Mouse (Mus musculus) lung, postnatal 4 days (tissue): Measurements from ENCODE around the gene Wnt7a.

ENCODE experiments used
- DNase-seq, 2 experiments: peaks; one replicate each; pipeline ENCODE4 v3.0.0; 2021

The Wnt7a gene

DNA sequence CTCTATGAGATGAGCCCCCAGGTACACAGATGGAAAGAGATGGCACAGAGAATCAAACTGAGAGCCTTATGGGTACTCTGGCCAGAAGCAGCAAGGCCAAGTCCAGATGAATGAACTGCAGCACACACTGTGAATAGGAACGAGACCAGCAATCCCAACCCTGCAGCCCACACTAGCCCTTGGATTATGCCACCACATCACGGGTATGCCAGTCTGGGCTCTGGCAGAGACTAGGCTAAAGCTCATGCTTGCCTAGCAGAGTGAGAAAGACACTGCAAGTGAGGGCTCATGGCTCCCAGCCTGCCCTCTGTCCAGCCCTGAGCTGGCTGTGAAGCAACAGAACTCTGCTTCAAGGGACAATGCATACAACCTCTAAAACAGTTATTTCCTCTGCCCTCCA, 26.7 kb downstream of the Wnt7a start:
- DNase-seq, result no peak

DNA sequence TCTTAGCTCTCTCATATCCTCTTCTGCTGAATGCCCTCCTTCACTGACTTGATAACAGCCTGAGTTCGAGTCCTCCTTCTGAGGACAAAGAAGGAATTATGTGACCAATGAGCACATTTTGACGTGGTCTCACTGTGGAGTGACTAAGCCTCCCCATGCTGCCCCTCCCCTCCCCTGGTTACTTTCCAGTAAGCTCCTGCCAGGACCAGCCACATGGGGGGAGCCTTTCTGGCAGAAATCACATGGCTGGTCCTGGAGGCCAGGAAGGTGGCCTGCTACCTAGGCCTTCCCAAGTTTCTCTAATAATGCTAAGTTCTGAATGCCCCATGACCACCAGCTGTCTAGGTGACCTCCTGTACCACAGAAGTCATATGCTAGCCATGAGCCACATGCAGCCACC, 27.3 kb downstream of the Wnt7a start:
- DNase-seq, result no peak

DNA sequence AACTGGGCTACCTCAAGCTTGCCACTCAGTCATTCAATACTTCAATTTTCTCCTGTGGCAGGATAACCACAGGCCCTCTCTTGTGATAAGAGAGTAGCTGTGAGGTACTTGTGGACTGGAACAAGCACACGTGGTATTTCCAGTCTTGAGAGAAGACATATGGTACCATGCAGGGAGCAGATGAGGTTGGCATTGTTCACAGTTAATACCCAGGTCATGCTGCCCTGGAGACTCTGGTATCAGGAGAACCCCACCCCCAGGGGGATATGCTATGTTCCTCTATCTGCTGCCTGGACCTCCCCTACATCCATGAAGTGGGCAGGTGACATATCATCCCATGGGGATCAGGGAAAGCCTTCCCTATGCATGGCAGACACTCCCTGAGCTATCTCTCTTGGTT, 27.9 kb downstream of the Wnt7a start:
- DNase-seq, result no peak

DNA sequence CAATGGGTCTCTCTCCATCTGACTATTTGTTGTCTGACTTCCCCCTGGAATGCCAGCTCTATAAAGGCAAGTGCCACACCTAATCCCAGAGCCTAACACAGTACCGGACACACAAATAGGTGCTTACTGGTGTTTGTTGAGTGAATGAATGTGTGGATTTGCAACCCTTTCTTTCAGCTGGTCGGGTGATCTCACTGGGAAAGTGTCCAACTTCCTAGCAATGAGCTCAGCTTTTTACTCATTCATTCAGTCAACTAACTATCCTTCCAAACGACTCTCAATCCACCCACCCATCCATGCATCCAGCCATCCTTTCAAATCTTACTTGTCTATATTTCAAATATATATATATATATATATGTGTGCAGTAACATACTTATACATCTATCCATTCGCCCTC, 31.3 kb downstream of the Wnt7a start:
- DNase-seq, result no peak

DNA sequence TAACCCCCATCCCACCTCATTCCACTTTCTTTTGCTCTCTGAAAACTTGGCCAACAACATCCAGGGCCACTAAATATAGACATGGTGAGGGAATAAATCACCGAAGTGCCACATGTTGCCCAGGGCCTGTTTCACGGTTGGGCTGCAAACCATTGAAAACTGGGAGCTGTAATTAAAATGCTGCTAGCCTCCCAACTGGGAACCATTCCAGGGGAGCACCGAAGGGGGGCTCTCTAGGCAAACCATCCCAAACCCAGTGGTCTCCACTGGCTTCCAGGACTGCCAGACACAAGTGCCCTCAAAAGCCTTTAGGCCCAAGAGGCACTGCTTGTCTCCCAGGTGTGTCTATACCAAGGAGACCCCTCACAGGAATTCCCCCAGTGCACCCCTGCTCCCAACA, 31.9 kb downstream of the Wnt7a start:
- DNase-seq, result no peak

DNA sequence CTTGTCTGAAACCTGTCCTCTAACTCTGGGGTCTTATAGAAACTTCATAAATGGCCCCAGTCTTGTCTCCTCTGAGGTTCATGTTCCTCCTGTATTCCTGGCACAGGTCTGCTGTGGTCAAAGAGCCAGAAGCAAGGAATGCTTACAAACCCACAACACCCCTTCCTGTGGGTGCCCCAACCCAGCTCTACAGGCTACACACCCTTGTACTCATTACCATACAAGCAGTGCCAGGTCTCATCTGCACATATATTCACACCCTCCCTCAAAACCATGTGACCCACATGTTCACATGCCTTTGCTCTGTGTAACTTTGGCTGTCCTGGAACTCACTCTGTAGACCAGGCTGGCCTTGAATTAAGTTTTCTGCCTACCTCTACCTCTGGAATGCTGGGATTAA, 38.2 kb downstream of the Wnt7a start:
- DNase-seq, result no peak

DNA sequence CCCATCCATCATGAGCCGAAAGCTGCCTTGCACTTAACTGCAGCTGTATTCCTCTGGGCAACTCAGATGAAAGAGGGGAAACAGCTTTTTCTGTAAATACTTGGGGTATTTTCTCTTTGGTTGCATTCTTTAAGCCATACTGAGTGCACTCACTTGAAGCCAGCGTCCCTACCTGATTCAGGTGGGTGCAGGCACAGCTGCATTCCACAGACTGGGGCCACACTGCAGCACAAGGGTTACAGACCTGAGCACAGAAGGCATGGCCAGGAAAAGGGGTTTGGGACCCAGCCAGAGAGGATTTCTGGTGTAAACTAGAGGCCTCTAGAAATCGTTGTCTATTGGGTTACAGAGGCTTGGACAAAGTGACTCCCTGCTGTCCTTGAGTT, 38.6 kb downstream of the Wnt7a start:
- DNase-seq, result no peak

DNA sequence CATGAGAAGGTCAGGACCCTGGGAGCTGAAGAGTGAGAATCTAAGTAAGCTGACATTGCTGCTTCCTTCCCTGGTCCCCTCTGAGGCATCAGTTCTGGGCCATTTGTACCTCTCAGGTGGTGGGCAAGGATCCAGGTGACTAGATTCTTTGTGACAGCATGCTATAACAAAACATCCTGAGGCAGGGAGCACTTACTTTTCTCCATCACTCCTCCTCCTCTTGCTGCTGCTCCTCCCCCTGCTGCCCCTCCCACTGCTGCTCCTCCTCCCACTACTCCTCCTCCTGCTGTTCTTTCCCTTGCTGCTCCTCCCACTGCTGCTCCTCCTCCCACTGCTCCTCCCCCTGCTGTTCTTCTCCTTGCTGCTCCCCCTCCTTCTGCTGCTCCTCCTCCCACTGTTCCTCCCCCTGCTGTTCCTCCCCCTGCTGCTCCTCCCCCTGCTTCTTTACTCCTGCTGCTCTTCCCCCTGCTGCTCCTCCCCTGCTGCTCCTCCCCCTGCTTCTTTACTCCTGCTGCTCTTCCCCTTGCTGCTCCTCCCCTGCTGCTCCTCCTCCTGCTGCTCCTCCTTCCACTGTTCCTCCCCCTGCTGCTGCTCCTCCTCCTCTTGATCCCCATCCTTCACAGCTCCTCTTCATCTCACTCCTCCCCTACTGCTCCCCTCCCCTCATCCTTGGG, 39.1 kb downstream of the Wnt7a start:
- DNase-seq, result no peak

DNA sequence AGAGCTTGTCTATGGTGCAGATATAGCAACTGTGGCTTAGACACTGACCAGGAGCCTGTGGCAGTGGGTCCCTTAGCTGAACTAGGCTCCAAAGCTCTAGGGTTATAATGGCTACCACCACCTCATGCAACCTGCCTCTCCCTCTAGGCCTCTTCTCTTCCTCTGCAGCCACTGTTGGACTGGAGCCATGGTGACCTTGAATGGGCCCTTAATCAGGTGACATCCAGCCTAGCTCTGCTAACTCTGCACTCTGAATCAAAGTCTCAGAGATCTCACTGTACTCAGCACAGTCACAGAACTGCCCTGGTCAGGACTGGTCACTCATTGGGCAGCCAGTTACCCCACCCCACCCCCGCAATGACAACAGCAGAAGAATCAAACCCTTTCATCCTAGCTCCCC, 44.4 kb downstream of the Wnt7a start:
- peak in 1 of 2 experiments; percentile 19 for DNase-seq

DNA sequence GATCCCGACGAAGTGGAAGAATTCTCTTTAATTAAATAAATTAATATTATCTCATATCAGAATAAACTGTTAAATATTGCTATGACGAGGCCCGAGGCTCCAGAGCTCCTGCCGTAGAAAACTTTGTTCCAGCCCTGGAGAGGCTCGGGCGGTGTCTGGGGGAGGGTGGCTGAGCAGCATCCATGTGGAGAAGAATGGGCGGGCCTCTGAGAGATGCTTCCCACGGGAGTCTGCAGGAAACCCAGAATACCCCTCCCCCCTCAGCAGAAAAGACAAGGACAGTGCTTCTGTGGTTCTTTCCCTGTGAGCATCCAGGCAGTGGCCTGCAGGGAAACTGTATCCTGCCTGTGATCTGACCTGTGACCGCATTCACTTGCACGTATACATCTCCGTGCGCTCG, 45.7 kb downstream of the Wnt7a start:
- DNase-seq, result no peak

DNA sequence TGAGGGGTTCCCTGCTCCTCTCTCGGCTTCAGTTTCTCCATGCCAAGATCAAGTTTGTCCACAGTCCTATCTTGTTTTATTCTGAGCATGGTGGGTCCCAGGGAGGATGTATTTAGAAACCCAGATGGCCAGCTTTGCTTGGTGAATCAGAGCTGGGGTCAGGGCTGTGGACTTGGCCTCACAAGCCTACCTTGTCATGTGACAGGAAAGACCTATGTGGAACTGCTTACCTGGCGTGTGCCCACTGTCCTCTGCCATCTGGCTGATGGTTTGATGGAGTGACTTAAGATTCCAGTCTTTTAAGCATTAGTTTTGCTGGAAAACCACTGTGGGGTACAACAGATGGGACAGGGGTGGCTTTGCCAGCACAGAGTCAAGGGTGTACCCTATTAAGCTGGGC, 48.4 kb downstream of the Wnt7a start:
- no peak for DNase-seq

DNA sequence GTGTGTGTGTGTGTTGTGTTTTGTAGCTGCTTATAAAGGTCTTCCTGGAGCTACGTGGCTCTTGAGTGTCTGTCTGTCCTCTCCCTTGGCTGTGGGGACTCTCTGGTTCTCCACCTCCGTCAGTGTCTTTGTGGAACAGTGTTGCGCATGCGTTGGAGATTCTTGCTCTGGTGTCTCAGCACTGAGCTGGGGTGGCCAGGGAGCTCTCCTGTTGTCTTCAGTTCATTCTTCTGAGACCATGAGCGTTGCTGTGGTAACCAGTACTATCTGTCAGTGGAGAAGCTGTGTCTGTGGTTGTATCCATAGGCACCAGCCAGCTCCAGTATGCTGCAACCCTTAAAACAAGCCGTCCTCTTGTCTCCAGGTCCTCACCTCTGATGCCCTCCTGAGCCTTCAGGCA, 50.2 kb downstream of the Wnt7a start:
- DNase-seq, result no peak

DNA sequence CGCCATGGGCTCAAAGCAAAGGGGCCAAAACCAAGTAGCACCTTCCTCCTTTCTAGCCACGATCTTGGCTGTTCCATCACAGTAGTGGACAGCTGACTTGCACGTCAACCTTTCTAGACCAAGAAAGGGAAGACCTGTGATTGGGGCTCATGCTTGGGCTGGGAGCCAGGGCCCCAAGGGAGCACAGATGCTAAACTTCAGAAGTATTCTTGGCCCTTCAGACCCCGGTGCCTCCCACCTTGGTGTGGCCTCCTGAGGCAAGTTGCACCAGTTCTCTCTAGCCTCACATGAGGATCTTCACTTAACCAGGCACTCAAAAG, 50.8 kb downstream of the Wnt7a start:
- no peak for DNase-seq

DNA sequence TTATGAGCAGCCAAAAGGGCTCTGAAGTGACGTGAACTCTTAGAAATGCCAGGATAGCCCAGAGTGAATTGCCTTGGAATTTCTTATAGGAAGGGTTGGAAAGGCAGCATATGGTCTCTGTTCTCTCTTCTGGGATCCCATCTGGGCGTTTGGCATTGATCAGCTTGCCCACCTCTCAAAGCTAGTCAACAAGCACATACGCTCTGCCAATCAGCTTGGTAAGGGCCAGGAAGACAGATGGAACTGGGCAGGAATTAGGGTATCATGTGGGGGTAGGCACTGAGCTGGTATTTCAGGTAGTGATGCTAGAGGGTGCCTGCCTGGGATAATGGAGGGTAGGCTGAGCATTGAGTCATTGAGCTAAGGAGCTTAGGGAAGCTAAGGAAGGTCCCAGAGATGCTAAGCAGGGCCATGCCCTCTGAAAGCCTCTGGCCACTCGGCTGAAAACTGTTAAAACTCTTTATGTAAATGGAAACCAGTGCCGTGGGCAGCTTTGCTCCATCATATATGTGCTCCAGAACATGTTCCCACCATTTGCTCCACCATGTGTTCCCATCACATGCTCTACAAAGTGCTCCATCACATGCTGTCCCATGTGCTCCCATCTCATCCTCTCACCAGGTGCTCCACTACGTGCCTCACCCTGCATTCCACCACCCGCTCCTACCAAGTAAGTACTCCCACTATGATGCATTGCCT, 51.3 kb downstream of the Wnt7a start:
- DNase-seq, result no peak

DNA sequence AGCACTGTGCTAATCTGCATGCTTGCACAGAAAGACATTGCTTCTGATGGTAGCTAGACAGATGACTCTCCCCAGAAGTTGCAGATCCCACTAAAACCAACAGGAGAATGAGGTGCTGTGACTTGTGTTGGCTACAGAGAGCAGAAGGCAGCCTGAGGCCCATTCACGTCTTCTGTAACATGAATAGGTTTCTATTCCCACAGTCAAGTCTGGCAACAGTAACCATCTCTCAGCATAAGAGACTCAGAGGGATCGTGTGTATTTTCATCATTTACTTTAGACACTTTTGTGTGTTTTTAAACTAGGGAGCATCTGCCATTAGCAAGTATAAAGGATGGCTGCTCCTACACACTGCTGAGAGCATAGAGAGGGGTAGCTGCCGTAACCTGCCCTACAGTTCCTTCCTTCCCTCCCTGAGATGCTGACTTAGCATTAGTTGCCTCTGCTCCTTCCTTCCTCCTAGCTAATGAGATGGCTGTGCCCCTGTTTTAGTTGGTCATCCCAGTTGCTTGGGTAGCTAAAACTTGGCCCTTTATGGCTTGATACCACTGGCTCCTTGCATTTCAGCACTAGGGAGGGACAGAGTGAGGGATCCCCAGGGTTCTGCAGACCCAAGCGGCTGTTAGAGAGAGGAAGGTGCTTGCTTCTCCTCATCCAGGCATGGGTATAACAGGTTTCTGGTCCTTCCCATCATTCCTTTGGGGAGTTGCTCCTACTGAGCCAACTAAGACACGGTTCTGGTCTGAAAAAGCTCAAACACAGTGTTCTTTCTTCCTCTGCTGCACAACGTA, 52.1 kb downstream of the Wnt7a start:
- no peak for DNase-seq

DNA sequence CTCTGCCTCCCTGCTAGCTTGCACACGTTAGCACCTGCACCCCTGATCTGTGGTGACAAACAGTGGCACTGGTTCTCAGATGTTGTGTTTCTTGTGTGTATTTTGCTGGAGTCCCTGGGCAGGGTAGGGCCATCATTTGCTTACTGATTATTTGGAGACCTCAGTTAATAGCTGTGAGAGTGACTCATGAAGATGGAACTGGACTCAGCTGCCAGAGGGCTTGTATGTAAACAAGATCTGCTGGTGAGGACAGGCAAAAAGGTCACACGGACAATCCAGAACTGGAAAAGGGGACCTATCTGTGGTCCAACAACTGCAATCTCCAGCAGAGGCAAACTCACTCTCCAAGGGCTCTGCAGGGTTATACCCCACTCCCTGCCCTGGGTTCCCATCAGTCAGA, 52.8 kb downstream of the Wnt7a start:
- DNase-seq, result no peak

DNA sequence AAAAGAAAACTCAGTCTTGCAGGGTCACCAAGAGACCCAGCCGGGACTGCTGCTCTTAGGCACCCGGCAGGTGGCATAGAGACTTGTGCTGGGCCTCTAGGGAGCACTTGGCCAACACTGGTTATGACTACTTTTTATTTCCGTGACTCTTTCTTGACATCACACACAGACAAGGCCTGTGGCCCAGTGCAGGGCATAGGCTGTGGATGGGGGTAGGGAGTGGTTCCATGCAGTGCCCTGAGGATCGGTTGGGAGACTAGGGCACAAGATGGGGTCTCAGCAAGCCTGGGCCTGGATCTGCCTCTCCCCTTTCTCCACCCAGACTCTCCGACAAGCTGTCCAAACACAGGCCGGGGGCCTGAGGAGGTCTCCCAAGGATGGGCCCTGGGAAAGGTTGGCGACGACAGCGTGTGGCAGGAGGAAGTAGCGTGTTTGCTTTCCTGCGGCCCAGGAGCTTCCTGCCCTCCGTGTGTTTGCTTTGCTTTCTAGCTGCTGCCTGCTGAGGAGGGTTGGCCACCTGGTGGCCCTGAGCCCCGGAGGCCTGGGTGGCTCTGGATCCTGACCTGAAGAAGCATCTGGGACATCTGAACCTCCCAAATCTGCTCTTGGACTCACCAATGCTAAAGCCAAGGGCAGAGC, 53.8 kb downstream of the Wnt7a start:
- no peak for DNase-seq

DNA sequence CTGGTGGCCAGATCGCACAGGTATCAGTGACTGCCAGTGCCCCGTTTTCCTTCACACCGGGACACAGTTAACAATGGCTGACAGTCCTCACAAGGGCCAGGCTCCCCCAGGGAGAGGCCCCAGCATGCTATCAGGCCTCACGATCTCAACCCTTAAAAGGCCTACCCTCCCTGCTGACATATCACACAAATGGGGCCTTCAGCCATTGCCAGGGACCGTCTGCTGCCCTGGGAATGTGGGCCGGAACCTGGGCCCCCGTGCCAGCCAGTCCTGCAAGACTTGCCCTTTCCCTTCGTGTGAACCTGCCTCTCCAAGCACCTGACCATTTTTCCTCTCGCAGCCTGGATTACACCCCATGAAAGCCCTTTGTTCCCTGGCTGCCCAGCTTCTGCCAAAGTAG, 61.5 kb downstream of the Wnt7a start:
- DNase-seq, result no peak

DNA sequence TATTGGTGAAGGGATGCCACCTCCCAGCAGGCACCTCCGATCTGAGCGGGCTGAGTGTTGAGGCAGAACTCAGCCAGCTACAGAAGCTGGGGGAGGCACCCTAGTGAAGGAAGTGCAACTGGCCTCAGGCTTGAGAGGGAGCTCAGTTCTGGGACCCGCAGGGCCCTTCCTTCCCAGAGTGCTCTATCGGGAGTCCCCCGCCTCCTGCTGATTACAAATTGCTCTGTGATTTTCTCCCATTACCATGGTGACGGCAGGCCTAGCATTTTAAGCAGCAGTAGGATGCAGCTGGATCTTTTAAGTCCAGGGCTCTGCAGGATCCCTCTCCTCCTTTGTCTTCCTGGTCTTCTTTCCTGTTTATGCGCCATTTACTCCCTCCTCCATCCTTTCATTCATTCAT, 63.4 kb downstream of the Wnt7a start:
- no peak for DNase-seq

DNA sequence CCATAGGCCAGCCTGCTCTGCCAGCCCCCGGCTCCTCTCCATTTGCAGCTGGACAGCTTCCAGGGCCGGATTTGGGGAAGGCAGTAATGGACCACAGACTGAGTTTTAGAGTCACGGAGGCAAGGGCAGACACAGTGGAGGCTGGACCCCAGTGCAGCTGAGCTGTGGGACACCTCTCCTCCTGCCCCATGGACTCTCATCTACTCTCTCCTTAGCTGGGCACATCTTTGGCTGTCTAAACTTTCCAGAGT, 64.3 kb downstream of the Wnt7a start:
- DNase-seq, result no peak

DNA sequence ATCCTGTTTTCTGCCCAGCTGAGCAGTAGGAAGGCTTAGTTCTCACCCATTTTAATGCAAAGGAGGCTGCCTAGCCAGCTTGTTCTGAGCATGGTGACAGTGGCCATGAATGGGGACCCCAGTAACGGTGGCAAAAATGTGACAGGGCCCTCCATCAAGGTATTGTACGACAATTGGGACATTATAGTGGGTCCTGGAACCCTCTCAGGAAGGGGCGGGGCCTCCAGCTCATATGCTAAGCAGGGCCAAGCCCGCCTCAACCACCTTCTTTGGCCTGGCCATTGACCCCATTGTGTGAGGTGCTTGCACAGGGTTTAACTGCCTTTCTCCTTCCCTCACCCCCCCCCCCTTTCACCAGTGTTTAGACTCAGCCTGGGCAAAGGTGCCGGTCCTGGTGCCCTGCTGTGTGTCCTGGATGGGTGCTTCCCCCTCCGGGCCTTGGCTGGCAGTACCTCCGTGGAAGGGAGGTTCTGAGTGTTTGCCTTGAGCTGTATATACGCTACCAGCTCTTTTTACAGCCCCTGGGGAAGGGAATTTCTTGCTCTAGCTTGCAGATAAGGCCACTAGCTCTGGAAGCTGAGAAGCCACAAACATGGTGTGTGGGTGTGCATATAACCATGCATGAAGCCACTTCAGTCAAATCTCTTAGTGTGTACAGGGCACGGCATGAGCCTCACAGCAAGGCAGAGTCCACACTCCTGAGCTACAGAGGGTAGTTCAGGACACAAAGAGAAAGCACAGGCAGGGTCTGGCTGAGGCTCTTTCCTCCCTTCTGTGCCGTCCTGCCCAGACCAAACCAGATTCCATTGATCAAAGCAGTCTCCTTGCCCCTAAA, 64.9 kb downstream of the Wnt7a start:
- no peak for DNase-seq

DNA sequence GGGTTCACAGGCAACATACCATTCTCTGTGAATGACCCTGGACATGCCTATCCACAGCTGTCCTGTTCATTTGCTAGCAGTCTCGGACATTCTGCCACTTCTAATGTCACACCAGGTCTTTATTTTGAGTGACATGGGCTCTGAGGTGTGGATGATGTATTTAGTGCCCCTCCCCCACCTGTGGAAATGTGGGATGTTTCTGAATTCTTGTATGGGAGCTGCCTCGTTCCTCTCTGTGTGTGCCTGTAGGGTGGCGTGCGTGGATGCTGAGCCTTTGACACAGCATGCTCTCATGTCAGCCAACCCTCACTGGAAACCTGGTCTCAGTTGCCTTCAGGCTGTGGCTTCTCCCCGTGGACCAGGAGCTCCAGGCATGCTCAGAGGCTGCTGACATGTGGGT, 66.1 kb downstream of the Wnt7a start:
- DNase-seq, result no peak

DNA sequence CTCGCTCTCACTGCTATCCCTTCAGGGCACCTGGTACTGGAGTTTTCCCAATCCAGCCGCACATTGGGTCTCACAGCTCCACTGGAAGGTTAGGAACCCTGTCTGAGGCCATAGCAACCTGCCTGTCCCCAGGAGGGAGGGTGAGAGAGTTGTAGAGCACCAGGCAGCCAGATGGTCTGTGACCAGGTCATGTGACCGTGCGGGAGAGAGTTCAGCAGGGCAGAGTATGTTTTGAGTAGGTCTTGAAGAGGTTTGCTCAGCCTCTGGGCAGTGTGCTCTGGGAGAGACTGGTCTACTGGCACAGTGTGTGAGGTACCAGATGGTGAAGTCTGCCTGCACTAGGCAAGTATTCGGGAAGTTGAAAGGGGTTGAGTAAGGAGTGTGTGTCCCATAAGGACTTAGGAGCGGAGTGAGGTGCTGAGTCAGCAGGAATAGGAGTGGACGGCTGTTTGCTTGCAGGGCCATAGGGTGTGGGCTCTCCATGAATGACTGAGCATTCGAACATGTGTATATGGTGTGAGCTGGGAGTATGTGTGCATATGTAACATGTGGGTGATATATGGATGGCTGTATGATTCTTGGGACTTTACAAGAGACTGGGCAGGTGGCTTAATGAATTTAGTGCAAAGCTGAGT, 71.4 kb downstream of the Wnt7a start:
- peak in 1 of 2 experiments; percentile 39 for DNase-seq
